Mouse (Mus musculus) CH12.LX (cell line): ENCODE data around the gene Gimap3.

ENCODE experiments used
- CTCF ChIP-seq, 2 experiments: IDR thresholded peaks in 1 of 2; conservative IDR thresholded peaks in 1 of 2; 2 replicates each; pipeline ENCODE4 v1.5.1; 2011 to 2012; ENCODE audit warnings: low read depth in 2 of 2, low read length in 2 of 2, improper control_type of control experiment in 1 of 2, inconsistent platforms in 1 of 2, mild to moderate bottlenecking in 1 of 2, moderate library complexity in 1 of 2
- EP300 ChIP-seq: IDR thresholded peaks from 2 replicates; pipeline ENCODE4 v1.6.1; 2011; ENCODE audit warnings: low read length, improper control_type of control experiment
- HCFC1 ChIP-seq: IDR thresholded peaks from 2 replicates; pipeline ENCODE4 v1.6.1; 2012; ENCODE audit warnings: low read depth, mild to moderate bottlenecking, inconsistent platforms, low read length, improper control_type of control experiment
- JUND ChIP-seq: conservative IDR thresholded peaks from 2 replicates; pipeline ENCODE4 v1.6.1; 2011; ENCODE audit warnings: low read depth, low read length, improper control_type of control experiment
- KAT2A ChIP-seq: IDR thresholded peaks from 2 replicates; pipeline ENCODE4 v1.6.1; 2012; ENCODE audit warnings: low read length, improper control_type of control experiment, inconsistent platforms; ENCODE audit not compliant: insufficient replicate concordance
- MAX ChIP-seq: IDR thresholded peaks from 2 replicates; pipeline ENCODE4 v1.6.1; 2011; ENCODE audit warnings: low read length, improper control_type of control experiment
- MYC ChIP-seq: IDR thresholded peaks from 2 replicates; pipeline ENCODE4 v1.6.1; 2011; ENCODE audit warnings: low read depth, mild to moderate bottlenecking, improper control_type of control experiment, low read length
- PAX5 ChIP-seq: IDR thresholded peaks from 2 replicates; pipeline ENCODE4 v1.6.1; 2012; ENCODE audit warnings: low read length, inconsistent platforms, mixed read lengths
- POLR2A ChIP-seq: IDR thresholded peaks from 2 replicates; pipeline ENCODE4 v1.6.1; 2011; ENCODE audit warnings: low read depth, mild to moderate bottlenecking, improper control_type of control experiment, low read length
- ZC3H11A ChIP-seq: IDR thresholded peaks from 2 replicates; pipeline ENCODE4 v1.6.1; 2012; ENCODE audit warnings: low read depth, mild to moderate bottlenecking, inconsistent platforms, low read length, improper control_type of control experiment
- ZMIZ1 ChIP-seq: IDR thresholded peaks from 2 replicates; pipeline ENCODE4 v1.6.1; 2012; ENCODE audit warnings: low read depth, mild to moderate bottlenecking, inconsistent platforms, low read length, improper control_type of control experiment

DNA sequence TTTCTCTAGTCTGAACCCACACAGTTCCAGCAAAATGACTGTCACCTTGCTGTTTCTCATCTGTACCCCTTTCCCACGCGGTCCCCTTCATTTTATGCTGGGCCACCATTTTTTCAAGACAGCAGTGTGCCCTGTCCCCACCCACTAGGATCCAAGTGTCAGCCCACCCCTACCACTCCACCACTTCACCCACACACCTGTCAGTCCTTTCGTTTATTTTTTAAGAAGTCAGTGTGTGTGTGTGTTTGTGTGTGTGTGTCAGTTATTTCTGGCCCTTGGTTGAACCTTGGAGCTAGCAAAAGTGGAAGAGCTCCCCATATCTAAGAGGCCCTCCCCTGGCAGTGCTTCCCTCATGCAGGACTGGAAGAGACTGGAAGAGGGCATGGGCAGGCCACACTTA lies 1.7 kb downstream of the Gimap3 start:
- no peak for TF ChIP-seq ZC3H11A
- no peak for TF ChIP-seq CTCF (conservative IDR thresholded peaks at IDR 0.05 in 1 of 2, IDR thresholded peaks at IDR 0.05 in 1 of 2; ENCODE audit: low read depth in 2 of 2, low read length in 2 of 2)
- no peak for TF ChIP-seq HCFC1
- TF ChIP-seq MYC, result no peak
- TF ChIP-seq MAX, result no peak
- TF ChIP-seq KAT2A, result no peak
- TF ChIP-seq POLR2A, result no peak
- no peak for TF ChIP-seq PAX5
- no peak for TF ChIP-seq ZMIZ1
- no peak for TF ChIP-seq EP300
- TF ChIP-seq JUND, result no peak
